Mouse (Mus musculus) lung, adult 2 months (tissue): Measurements from ENCODE around the gene Sdr42e1.

Source experiments
- CTCF ChIP-seq: fragments of 200-500 bp; IDR thresholded peaks from 2 replicates; pipeline ENCODE4 v1.5.1; 2011; ENCODE audit warnings: mild to moderate bottlenecking, low read length, control low read depth; ENCODE audit not compliant: insufficient read depth
- POLR2A ChIP-seq: fragments of 200-500 bp; IDR thresholded peaks from 2 replicates; pipeline ENCODE4 v1.6.1; 2011; ENCODE audit warnings: low read depth, mild to moderate bottlenecking, control low read depth, low read length, borderline replicate concordance; ENCODE audit errors: extremely low read depth

GRCm38 (mm10) chr8:117652318-117652717, 21.2 kb downstream of the Sdr42e1 start:
- TF ChIP-seq POLR2A (no peak), CTCF (no peak)
